Mouse (Mus musculus) gastrocnemius, adult 18-20 months (tissue): Measurements from ENCODE around the gene Ube2k. TPM values are rescaled to one million over a fixed set of nuclear protein-coding genes. Genes with fewer than 3 reads are reported as not detected.
"Not testable (repeated sequence)": the region's sequence is repeated elsewhere in the genome, so short reads cannot be mapped to it uniquely, and the experiment has no call there.

Source experiments
- DNase-seq: peaks from one replicate; pipeline ENCODE4 v3.0.0; 2021; ENCODE audit warnings: low spot score
- long read RNA-seq, 2 experiments: library from polyadenylated mRNA; stranded (forward); transcript quantifications; one replicate each; pipeline ENCODE4 v2.0.0; 2021
- total RNA-seq, 2 experiments: library from RNA; stranded (reverse); gene quantifications; 2 replicates each; pipeline ENCODE4 v1.2.3; 2021

Gene Ube2k
- 10 to 100 TPM; 61.4 to 72.0 TPM for total RNA-seq
- long read RNA-seq, experiment 1, full-length matches to known transcripts: 51 of 53 reads
- long read RNA-seq, experiment 1, partial matches to known transcripts: 1 of 53 reads
- long read RNA-seq, experiment 1, other reads (novel, unspliced or antisense): 1 of 53 reads
- long read RNA-seq, experiment 2, full-length matches to known transcripts: 36 of 43 reads
- long read RNA-seq, experiment 2, partial matches to known transcripts: 3 of 43 reads
- long read RNA-seq, experiment 2, other reads (novel, unspliced or antisense): 4 of 43 reads

- peak; percentile 90 for DNase-seq
Observed at GRCm38 (mm10) chr5:65536751-65537419, at the start of gene Ube2k, which contains the start of gene Smim14. Gene Ube2k (plus strand): TSS chr5:65537233. Gene Smim14 (minus strand): TSS chr5:65537184.

DNA sequence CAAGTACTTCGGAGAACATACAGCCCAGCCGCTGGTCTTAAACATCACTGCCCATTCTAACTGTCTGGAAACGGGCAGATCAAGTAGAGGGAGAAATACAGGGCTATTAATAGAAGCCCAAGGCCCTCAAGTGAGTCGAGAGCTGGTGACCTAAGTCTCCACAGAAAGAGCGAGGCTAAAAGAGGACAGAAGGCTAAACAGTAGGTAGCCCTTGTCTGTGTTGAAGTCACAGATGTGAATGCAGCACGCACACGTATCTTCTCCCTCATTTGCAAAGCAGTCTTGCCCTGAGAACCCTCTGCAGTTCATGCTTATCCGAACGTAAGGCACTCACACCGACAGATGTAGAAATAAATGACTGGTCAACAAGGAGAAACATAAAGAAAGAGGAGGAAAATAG is 49.7 kb upstream of the Ube2k start:
- DNase-seq: no peak

- peak; percentile 69 for DNase-seq
Observed at GRCm38 (mm10) chr5:65488725-65489124, 48.3 kb upstream of the Ube2k start.

GRCm38 (mm10) chr5:65489830-65490229 is 47.2 kb upstream of the Ube2k start:
- DNase-seq: peak; percentile 51

DNA sequence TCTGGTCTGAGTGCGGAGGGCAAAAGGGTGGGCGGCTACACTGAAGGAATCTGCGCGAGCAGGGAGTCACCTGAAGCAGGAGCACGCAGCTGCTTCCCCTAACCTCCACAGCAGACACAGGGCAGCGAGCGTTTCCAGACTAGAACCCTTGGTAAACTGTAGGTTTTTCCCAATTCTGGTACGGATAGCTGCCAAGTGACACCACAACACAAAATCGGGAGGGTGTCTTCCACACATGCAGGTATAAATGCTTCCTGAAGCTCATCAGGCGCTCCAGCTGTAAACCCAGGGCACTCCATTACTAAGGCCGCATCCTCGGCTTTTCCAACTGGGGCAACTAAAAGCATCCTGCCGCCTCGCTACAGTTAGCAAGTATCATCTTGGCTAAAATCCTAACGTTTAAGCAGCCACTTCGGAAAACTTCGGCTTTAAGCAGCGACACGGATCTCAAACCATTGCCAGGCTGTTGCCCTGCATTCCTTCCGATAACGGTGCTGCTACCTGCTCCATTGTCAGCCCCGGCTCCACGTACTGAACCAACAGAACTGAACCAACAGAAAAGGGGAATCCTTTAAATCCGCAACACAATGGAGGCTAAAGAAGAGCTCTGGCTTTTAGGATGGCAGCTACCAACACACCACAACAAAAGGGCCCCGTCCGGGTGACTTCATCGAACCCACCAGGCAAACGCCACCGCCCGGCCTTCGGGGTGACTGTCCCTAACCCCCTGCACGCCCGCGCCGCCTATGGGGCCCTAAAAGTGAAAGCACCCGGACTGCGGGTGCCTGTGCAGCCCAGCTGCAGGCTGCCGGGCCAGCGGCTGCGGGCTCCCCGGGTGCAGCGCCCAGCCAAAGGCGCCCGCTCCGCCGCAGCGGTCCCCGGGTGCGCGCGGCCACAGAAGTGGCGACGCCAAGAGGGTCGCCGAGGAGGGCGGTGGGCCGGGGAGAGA is 45.0 kb upstream of the Ube2k start:
- DNase-seq: peak; percentile 67

DNA sequence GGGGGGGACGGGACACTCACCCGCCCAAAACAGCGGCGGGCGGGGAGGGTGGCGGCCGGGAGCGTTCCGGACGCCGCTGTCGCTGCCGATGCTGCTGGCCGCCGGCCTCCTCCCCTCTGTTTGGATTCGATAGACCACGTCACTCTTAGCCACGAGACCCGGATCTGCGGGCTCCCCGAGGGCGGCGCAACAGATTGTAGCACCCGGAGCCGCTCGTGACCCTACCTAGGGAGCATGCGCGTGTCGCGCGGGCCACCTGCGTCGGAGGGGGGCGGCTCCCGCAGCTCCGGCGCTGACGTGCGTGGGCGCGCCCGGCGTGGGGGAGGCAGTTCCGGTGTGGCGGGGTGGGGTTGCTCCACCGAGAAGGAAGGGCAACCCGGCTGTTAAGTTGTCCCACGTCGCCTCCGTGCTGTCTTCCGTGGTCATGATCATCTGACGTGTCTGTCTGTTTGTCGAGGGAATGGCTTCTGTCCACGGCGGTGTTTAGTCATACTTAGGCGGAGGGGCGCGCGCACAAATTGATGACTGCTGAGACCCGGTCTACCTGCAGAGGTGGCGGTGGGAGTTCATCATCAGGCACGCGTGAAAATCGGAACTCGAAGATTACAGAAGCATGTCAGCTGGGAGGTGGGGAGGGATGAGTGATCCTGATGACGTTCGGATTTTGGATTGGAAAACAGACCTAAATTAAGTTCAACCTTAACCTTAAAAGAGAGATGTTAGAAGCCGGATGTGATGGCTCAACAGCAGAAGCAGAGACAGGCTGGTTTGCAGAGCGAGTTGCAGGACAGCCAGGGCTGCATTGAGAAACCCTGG is 44.1 kb upstream of the Ube2k start, which contains the start of gene Gm43552:
Gene Gm43552 (minus strand): TSS at position 118 of the 816 bp plus-strand sequence.
- peak; percentile 95 for DNase-seq

GRCm38 (mm10) chr5:65500231-65500630 is 36.8 kb upstream of the Ube2k start:
- DNase-seq: no peak

DNA sequence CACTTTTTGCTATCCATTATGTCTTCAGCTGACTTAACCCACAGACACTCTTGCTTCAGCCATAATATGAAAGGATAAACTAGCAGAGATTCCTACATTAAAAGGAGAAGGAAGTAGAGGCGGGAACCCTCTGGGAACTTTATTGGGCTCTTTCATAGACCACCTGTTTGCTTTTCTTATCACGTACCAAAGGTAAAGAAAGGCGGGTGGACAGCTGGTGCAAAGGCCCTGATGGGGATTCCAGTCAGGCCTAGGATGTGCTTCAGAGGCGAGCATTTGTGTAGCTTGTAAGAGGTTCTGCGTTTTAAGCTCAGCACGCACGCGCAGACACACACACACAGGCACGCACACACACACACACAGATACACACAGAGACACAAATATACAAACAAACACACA is 35.6 kb upstream of the Ube2k start:
- no peak for DNase-seq

DNA sequence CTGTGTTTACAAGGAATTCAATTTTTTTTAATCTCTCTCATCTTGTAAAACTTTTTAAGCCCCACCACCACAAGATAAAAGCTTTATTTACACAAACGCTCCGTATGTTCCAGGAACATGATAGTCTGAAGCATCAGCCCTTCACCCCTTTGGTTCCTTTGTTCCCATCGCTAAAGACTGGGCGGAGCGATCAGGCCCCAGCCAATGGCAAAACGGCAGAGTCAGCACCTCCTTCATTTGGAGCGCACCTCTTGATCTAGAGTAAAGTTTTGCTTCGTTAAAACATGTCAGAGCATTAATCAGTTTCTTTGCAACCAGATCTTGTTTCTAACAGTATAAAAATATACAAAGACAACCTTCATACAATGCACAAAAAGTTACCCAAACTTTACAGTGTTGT is 31.2 kb upstream of the Ube2k start:
- no peak for DNase-seq

GRCm38 (mm10) chr5:65508395-65508794 is 28.6 kb upstream of the Ube2k start:
- DNase-seq: peak; percentile 68

GRCm38 (mm10) chr5:65513506-65513905 is 23.5 kb upstream of the Ube2k start:
- peak; percentile 30 for DNase-seq

DNA sequence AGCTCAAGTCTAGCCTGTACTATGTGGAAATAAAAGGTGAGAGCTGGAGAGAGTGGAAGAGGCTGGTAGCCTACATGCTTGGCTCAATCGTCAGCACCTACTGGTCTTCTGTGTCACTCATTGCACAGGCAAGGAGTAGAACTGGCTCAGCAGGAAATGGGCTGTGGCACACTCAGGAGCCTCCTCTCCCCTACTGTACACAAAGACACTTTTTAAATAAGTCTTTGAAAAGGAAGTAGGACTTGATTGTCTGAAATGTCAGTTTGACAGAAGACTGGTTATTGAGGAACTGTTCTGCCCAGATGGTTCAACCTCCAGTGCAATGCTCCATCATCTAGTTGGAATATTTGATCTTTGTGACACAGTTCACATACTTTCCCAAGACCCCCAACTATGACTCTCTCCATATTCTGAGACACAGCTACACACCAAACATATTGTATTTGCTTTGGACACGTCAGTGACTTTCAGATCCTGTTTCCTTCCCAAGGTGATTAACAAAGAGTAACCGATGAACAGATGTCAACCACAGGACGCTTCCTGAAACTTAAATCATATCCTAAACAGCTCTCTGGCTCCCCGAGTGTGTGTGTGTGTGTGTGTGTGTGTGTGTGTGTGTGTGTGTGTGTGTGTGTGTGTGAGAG is 22.3 kb upstream of the Ube2k start:
- DNase-seq: no peak

GRCm38 (mm10) chr5:65521803-65522202 is 15.2 kb upstream of the Ube2k start:
- no peak for DNase-seq

GRCm38 (mm10) chr5:65524831-65525230 is 12.2 kb upstream of the Ube2k start:
- DNase-seq: no peak

- no peak for DNase-seq
Observed at GRCm38 (mm10) chr5:65525674-65526443, 11.2 kb upstream of the Ube2k start.

GRCm38 (mm10) chr5:65531283-65531682 is 5.8 kb upstream of the Ube2k start:
- no peak for DNase-seq

GRCm38 (mm10) chr5:65534496-65534895 is 2.5 kb upstream of the Ube2k start:
- no peak for DNase-seq

DNA sequence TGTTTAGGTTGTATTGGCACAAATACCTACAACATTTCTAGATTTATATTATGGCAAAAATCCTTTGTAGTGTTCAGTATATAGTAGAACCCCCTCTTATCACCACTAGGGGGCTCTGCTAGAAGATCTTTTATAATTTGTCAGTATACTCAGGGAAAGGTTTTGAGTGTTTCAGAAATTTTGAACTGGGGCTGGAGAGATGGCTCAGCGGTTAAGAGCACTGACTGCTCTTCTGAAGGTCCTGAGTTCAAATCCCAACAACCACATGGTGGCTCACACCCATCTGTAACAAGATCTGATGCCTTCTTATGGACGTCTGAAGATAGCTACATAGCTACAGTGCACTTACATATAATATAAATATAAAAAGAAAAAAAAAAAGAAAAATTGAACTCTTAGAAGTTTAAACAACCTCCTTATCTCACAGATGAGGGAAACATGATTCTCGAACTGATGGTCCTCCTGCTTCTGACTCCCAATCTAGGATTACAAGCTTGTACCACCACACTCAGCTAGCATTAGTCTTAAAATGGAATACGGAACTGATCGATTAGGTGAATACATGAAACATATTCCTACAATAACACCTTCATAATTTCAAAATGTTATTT is 1.5 kb upstream of the Ube2k start:
- peak; percentile 43 for DNase-seq

- DNase-seq: not testable (repeated sequence)
Observed at GRCm38 (mm10) chr5:65536068-65536465, 966 bp upstream of the Ube2k start.
